35 mouse cellular contexts compared by ENCODE assay signal in the genomic region with DNA sequence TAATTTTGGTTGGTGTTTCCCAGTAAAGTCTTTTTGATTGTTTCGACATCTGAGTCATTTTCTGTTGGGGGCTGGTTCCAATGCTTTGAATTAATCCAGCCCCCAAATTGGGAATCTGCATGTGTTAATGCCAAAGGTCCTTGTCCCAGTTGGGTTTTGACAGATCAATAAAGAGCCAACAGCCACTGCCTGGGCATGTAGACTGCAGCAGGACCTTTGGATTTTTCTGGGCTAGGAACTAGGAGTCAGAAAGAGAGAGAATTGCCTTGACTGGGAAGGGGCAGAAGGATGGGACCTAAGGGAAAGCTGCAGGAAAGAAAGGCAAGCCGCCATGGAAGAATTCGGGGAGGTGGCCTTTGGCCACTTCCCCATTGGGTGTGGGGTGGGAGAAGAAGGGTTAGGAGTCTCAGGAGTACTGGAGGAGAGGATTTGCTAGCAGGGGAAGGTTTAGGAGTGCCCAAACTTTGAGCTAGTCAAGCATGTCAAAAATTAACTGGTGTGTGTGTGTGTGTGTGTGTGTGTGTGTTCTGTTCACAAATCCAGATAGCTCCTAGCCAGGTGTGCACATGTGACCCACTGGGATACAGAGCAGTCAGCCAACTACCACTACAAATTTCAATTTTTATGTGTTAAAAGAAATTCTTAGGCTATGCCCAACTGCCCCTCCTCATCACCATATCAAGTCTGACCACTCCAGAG.
"Had no signal": no experiment of that assay in that cellular context is flagged by ENCODE, and none has a peak within 500 bp of the region (broad histone marks: within the 10 kb centered on the region; RNA-seq: fewer than 3 reads in every experiment).

No protein-coding gene starts in this region.

- H3K27me3 ChIP-seq: heart, embryonic 12.5 days; heart, embryonic 13.5 days; heart, embryonic 15.5 days; hindbrain, embryonic 12.5 days; hindbrain, embryonic 13.5 days; hindbrain, embryonic 15.5 days; intestine, embryonic 15.5 days; kidney, embryonic 15.5 days had no signal

- H3K27ac ChIP-seq: heart, adult 2 months; heart, embryonic 10.5 days; heart, embryonic 13.5 days; heart, embryonic 15.5 days; hindbrain, embryonic 10.5 days; hindbrain, embryonic 12.5 days; hindbrain, embryonic 13.5 days; hindbrain, embryonic 14.5 days; hindbrain, embryonic 15.5 days; hindbrain, postnatal 0 days; intestine, embryonic 15.5 days; kidney, embryonic 15.5 days; kidney, postnatal 0 days; layer of hippocampus, adult 2 months had no signal

- H3K9me3 ChIP-seq: heart, embryonic 10.5 days; heart, embryonic 12.5 days; heart, embryonic 13.5 days; heart, embryonic 15.5 days; hindbrain, embryonic 10.5 days; hindbrain, embryonic 12.5 days; hindbrain, embryonic 13.5 days; hindbrain, embryonic 15.5 days; intestine, embryonic 15.5 days; kidney, embryonic 15.5 days had no signal

- H3K36me3 ChIP-seq: heart, embryonic 10.5 days; heart, embryonic 12.5 days; heart, embryonic 13.5 days; heart, embryonic 15.5 days; hindbrain, embryonic 10.5 days; hindbrain, embryonic 12.5 days; hindbrain, embryonic 13.5 days; hindbrain, embryonic 15.5 days; intestine, embryonic 15.5 days; kidney, embryonic 15.5 days had no signal

- H3K4me3 ChIP-seq: heart, adult 2 months; heart, embryonic 10.5 days; heart, embryonic 12.5 days; heart, embryonic 13.5 days; heart, embryonic 15.5 days; hindbrain, embryonic 10.5 days; hindbrain, embryonic 12.5 days; hindbrain, embryonic 13.5 days; hindbrain, embryonic 15.5 days; intestine, embryonic 15.5 days; kidney, embryonic 15.5 days; layer of hippocampus, adult 2 months had no signal

- H3K4me1 ChIP-seq: heart, embryonic 10.5 days; hindbrain, embryonic 10.5 days; hindbrain, embryonic 12.5 days; hindbrain, embryonic 13.5 days; hindbrain, embryonic 15.5 days; intestine, embryonic 15.5 days; kidney, embryonic 15.5 days had no signal

- ATAC-seq: hindbrain, embryonic 16.5 days; hindbrain, postnatal 0 days; inflammation-experienced regulatory T-cells, adult 6 months; intestine, embryonic 15.5 days; intestine, embryonic 16.5 days; intestine, postnatal 0 days had no signal

- H3K4me2 ChIP-seq: heart, embryonic 11.5 days; heart, embryonic 12.5 days; heart, embryonic 13.5 days; heart, embryonic 15.5 days; hindbrain, embryonic 12.5 days; hindbrain, embryonic 13.5 days; hindbrain, embryonic 14.5 days; hindbrain, embryonic 15.5 days; intestine, embryonic 15.5 days; kidney, embryonic 15.5 days had no signal

- H3K9ac ChIP-seq: heart, embryonic 12.5 days; heart, embryonic 13.5 days; heart, embryonic 15.5 days; hindbrain, embryonic 12.5 days; hindbrain, embryonic 13.5 days; hindbrain, embryonic 14.5 days; hindbrain, embryonic 15.5 days; intestine, embryonic 15.5 days; kidney, embryonic 15.5 days had no signal

- DNase-seq: heart, adult 2 months; heart, postnatal 10 days; heart, postnatal 14 days; heart, postnatal 36 days; heart, postnatal 4 days; kidney, adult 11 months; kidney, adult 18-20 months; kidney, adult 2 months; kidney, adult 8-10 months; kidney, adult 9 months; kidney, postnatal 10 days; kidney, postnatal 14 days; kidney, postnatal 25 days; kidney, postnatal 36 days; kidney, postnatal 4 days; layer of hippocampus, adult 9-11 months had no signal
